23 mouse cellular contexts compared by ENCODE assay signal in the genomic region with DNA sequence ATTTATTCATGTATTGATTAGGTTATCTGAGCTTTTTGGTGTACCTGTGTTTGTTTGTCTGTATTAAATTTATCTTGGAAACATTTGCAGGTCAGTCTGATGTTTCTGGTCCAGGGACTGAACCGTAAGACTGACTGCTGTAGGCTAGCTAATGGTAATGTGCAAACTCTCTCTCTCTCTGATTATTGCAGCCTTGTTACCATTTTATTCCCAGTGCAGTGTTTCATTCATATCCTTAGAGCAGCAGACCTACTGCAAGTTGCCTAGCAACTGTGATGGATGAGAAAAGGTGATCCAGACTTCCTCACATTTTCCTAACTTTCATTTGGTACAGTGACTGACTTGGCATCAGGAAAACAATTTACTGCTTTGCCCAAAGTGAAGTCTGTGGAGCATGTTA. TPM values are rescaled to one million over a fixed set of nuclear protein-coding genes. Genes with fewer than 3 reads are reported as not detected.
DNase-seq lines count a peak whose midpoint lies in the region; ATAC-seq and TF ChIP-seq lines count a peak whose summit lies in the region.
"Had no signal": no experiment of that assay in that cellular context is flagged by ENCODE, and none has a peak within 500 bp of the region (broad histone marks: within the 10 kb centered on the region; RNA-seq: fewer than 3 reads in every experiment).

No protein-coding gene starts in this region.

- H3K4me1 ChIP-seq in forebrain, postnatal 0 days (ENCODE audit: insufficient read depth): no peaks in the 10 kb centered on the region
- no peaks in the 10 kb centered on the region for H3K4me1 ChIP-seq in forebrain, embryonic 10.5 days
- no peaks in the 10 kb centered on the region for H3K4me1 ChIP-seq in hindbrain, postnatal 0 days (ENCODE audit: insufficient read depth, low read length)
- H3K4me1 ChIP-seq in hindbrain, embryonic 11.5 days (replicated peaks; ENCODE audit: control insufficient read depth, insufficient read depth, low read length): no peaks in the 10 kb centered on the region
- no peaks in the 10 kb centered on the region for H3K4me1 ChIP-seq in midbrain, postnatal 0 days (ENCODE audit: insufficient read depth, low read length)
- H3K4me1 ChIP-seq: embryonic facial prominence, embryonic 10.5 days; heart, embryonic 15.5 days; hindbrain, embryonic 13.5 days had no signal

- H3K4me3 ChIP-seq in forebrain, postnatal 0 days (ENCODE audit: low read depth, low read length): no peak overlapping the region
- H3K4me3 ChIP-seq in forebrain, embryonic 10.5 days: no peak overlapping the region
- no peak overlapping the region for H3K4me3 ChIP-seq in hindbrain, postnatal 0 days (ENCODE audit: low read length)
- no peak overlapping the region for H3K4me3 ChIP-seq in hindbrain, embryonic 11.5 days (ENCODE audit: low read depth, low read length)
- H3K4me3 ChIP-seq in midbrain, postnatal 0 days (ENCODE audit: low read depth, low read length): no peak overlapping the region
- H3K4me3 ChIP-seq: embryonic facial prominence, embryonic 10.5 days; heart, adult 2 months; heart, embryonic 15.5 days; hindbrain, embryonic 13.5 days had no signal

- no peak overlapping the region for H3K9ac ChIP-seq in forebrain, postnatal 0 days
- H3K9ac ChIP-seq in hindbrain, postnatal 0 days (replicated peaks; ENCODE audit: low read length): no peak overlapping the region
- H3K9ac ChIP-seq in hindbrain, embryonic 11.5 days (ENCODE audit: low read depth, low read length): no peak overlapping the region
- H3K9ac ChIP-seq in midbrain, postnatal 0 days (replicated peaks; ENCODE audit: low read length, poor library complexity, severe bottlenecking): no peak overlapping the region
- H3K9ac ChIP-seq: heart, embryonic 15.5 days; hindbrain, embryonic 13.5 days had no signal

- peak; percentile 38 for ATAC-seq in forebrain, postnatal 0 days
- ATAC-seq in hindbrain, postnatal 0 days: 0 out of 2 replicates have a peak, but pooled peaks have one; percentile 32
- no peak for ATAC-seq in hindbrain, embryonic 11.5 days (ENCODE audit: low FRiP score)
- ATAC-seq in midbrain, postnatal 0 days (ENCODE audit: low FRiP score): no peak
- ATAC-seq: CD4-positive, CD25-positive, alpha-beta regulatory T cell, adult 4 months; forebrain, embryonic 14.5 days; inflammation-experienced regulatory T-cells, adult 6 months; intestine, postnatal 0 days had no signal

- no peaks in the 10 kb centered on the region for H3K9me3 ChIP-seq in forebrain, postnatal 0 days (ENCODE audit: low read length)
- no peaks in the 10 kb centered on the region for H3K9me3 ChIP-seq in forebrain, embryonic 10.5 days
- no peaks in the 10 kb centered on the region for H3K9me3 ChIP-seq in hindbrain, postnatal 0 days (ENCODE audit: low read length)
- H3K9me3 ChIP-seq in hindbrain, embryonic 11.5 days (ENCODE audit: control insufficient read depth, low read length): no peaks in the 10 kb centered on the region
- H3K9me3 ChIP-seq in midbrain, postnatal 0 days (ENCODE audit: low read length): no peaks in the 10 kb centered on the region
- H3K9me3 ChIP-seq: embryonic facial prominence, embryonic 10.5 days; heart, embryonic 15.5 days; hindbrain, embryonic 13.5 days had no signal

- no peak overlapping the region for H3K27ac ChIP-seq in forebrain, postnatal 0 days (ENCODE audit: low read depth, low read length)
- no peak overlapping the region for H3K27ac ChIP-seq in forebrain, embryonic 10.5 days
- no peak overlapping the region for H3K27ac ChIP-seq in hindbrain, postnatal 0 days
- no peak overlapping the region for H3K27ac ChIP-seq in hindbrain, embryonic 11.5 days (ENCODE audit: low read depth, low read length)
- H3K27ac ChIP-seq in midbrain, postnatal 0 days (ENCODE audit: low read depth, low read length): no peak overlapping the region
- H3K27ac ChIP-seq: embryonic facial prominence, embryonic 10.5 days; heart, adult 2 months; heart, embryonic 15.5 days; hindbrain, embryonic 13.5 days had no signal

- H3K4me2 ChIP-seq in forebrain, postnatal 0 days (ENCODE audit: low read depth): no peak overlapping the region
- no peak overlapping the region for H3K4me2 ChIP-seq in hindbrain, postnatal 0 days (ENCODE audit: low read depth, low read length)
- H3K4me2 ChIP-seq in hindbrain, embryonic 11.5 days (replicated peaks; ENCODE audit: low read depth, low read length): no peak overlapping the region
- H3K4me2 ChIP-seq in midbrain, postnatal 0 days (ENCODE audit: low read depth, low read length, poor library complexity, severe bottlenecking): no peak overlapping the region
- H3K4me2 ChIP-seq: heart, embryonic 11.5 days; heart, embryonic 15.5 days; hindbrain, embryonic 13.5 days had no signal

- peak; percentile 7 for DNase-seq in forebrain, postnatal 0 days
- DNase-seq in forebrain, embryonic 10.5 days (ENCODE audit: extremely low spot score, low spot score): no peak
- DNase-seq in hindbrain, postnatal 0 days (ENCODE audit: low spot score): peak; percentile 10
- DNase-seq in hindbrain, embryonic 11.5 days (ENCODE audit: low spot score): no peak
- DNase-seq in brain, adult 2 months (ENCODE audit: low read depth, low spot score): peak; percentile 10
- peak; percentile 40 for DNase-seq in midbrain, postnatal 0 days (ENCODE audit: low spot score)
- no peak for DNase-seq in cerebellum, postnatal 14 days
- DNase-seq: adrenal gland, adult 8-10 months; adrenal gland, postnatal 36 days; B cell, adult 2 months; cerebellum, adult 18-20 months; cerebellum, adult 9-11 months; gastrocnemius, postnatal 10 days; heart, adult 2 months had no signal

- H3K27me3 ChIP-seq in forebrain, postnatal 0 days (ENCODE audit: insufficient read depth, low read length): no peaks in the 10 kb centered on the region
- H3K27me3 ChIP-seq in forebrain, embryonic 10.5 days (ENCODE audit: poor library complexity, severe bottlenecking): no peaks in the 10 kb centered on the region
- H3K27me3 ChIP-seq in hindbrain, postnatal 0 days (ENCODE audit: insufficient read depth, low read length): no peaks in the 10 kb centered on the region
- no peaks in the 10 kb centered on the region for H3K27me3 ChIP-seq in hindbrain, embryonic 11.5 days (ENCODE audit: control insufficient read depth, insufficient read depth, low read length)
- no peaks in the 10 kb centered on the region for H3K27me3 ChIP-seq in midbrain, postnatal 0 days (ENCODE audit: insufficient read depth, low read length)
- H3K27me3 ChIP-seq: heart, embryonic 15.5 days; hindbrain, embryonic 13.5 days had no signal

- 59% methylated on average over 1 of the region's 1 CpGs for WGBS in forebrain, postnatal 0 days
- WGBS in forebrain, embryonic 10.5 days: 88% methylated on average over 1 of the region's 1 CpGs
- WGBS in hindbrain, postnatal 0 days: 51% methylated on average over 1 of the region's 1 CpGs
- WGBS in hindbrain, embryonic 11.5 days: 92% methylated on average over 1 of the region's 1 CpGs
- WGBS in midbrain, postnatal 0 days: 35% methylated on average over 1 of the region's 1 CpGs

- TF ChIP-seq CTCF in forebrain, postnatal 0 days (IDR thresholded peaks at IDR 0.05; ENCODE audit: low read depth): no peak
- no peak for TF ChIP-seq CTCF in hindbrain, postnatal 0 days (IDR thresholded peaks at IDR 0.05; ENCODE audit: low read depth)
- no peak for TF ChIP-seq CTCF in midbrain, postnatal 0 days (IDR thresholded peaks at IDR 0.05)

- no peaks in the 10 kb centered on the region for H3K36me3 ChIP-seq in forebrain, postnatal 0 days (ENCODE audit: insufficient read depth)
- no peaks in the 10 kb centered on the region for H3K36me3 ChIP-seq in forebrain, embryonic 10.5 days (replicated peaks)
- H3K36me3 ChIP-seq in hindbrain, postnatal 0 days (ENCODE audit: insufficient read depth, low read length): no peaks in the 10 kb centered on the region
- H3K36me3 ChIP-seq in hindbrain, embryonic 11.5 days (ENCODE audit: control insufficient read depth, insufficient read depth, low read length): no peaks in the 10 kb centered on the region
- no peaks in the 10 kb centered on the region for H3K36me3 ChIP-seq in midbrain, postnatal 0 days (ENCODE audit: insufficient read depth, low read length)
- H3K36me3 ChIP-seq: embryonic facial prominence, embryonic 10.5 days; G1E; heart, embryonic 15.5 days; hindbrain, embryonic 13.5 days had no signal

RNA-seq across cellular contexts. Expression of a gene that starts 43.8 kb away (rescaled TPM):
- 4.3 and 8.9 TPM in 2 replicates for total RNA-seq in forebrain, postnatal 0 days (2014; rRNA removed)
- 3.8 and 4.5 TPM in 2 replicates for polyA plus RNA-seq in forebrain, postnatal 0 days (2015; fragmentation: Nextera tagmentation; extraction: Ambion mirVana)
- 4.3 and 6.3 TPM in 2 replicates for polyA plus RNA-seq in forebrain, embryonic 10.5 days (2016; fragmentation: Nextera tagmentation; extraction: Ambion mirVana)
- total RNA-seq in hindbrain, postnatal 0 days (2014; rRNA removed): 10.0 and 11.7 TPM in 2 replicates
- 6.3 and 6.5 TPM in 2 replicates for polyA plus RNA-seq in hindbrain, postnatal 0 days (2015; fragmentation: Nextera tagmentation; extraction: Ambion mirVana)
- polyA plus RNA-seq in hindbrain, embryonic 11.5 days (2014; fragmentation: Nextera tagmentation; extraction: Ambion mirVana): 6.5 and 7.2 TPM in 2 replicates
- 10.5 and 11.4 TPM in 2 replicates for total RNA-seq in midbrain, postnatal 0 days (2014; rRNA removed)
- polyA plus RNA-seq in midbrain, postnatal 0 days (2015; fragmentation: Nextera tagmentation; extraction: Ambion mirVana): 4.5 and 6.0 TPM in 2 replicates
- polyA plus RNA-seq: G1E had no signal

Comparison
In these comparisons a context has a peak if more than half of its experiments do, and no peak if none do; other contexts are left out.
1. ATAC-seq: peak in forebrain, postnatal 0 days (single experiment) and hindbrain, postnatal 0 days (single experiment); none in hindbrain, embryonic 11.5 days (single experiment) and midbrain, postnatal 0 days (single experiment).
2. DNase-seq: peak in forebrain, postnatal 0 days (single experiment), hindbrain, postnatal 0 days (single experiment), brain, adult 2 months (single experiment) and midbrain, postnatal 0 days (single experiment); none in forebrain, embryonic 10.5 days (single experiment), hindbrain, embryonic 11.5 days (single experiment) and cerebellum, postnatal 14 days (0 of 2).